Mouse (Mus musculus): ENCODE measurements at regions not wholly inside any gene's neighbourhood (a gene's known extent, or its start where the extent isn't known, plus 50 kb on each side); places are given as distances from the start of the nearest gene placed in this dataset.

GRCm38 (mm10) chr8:56724607-56725006, 173.7 kb downstream of the Fbxo8 start:
- DNase-seq (ENCODE audit: low spot score) (no peak), ATAC-seq (ENCODE audit: low read depth) (no peak)
- no peaks in the 10 kb centered on the region for H3K27me3 ChIP-seq (replicated peaks; ENCODE audit: control insufficient read depth, insufficient read depth, low read length)
- H3K4me2 ChIP-seq (ENCODE audit: low read depth, low read length) = no peak overlapping the region
- H3K9ac ChIP-seq (ENCODE audit: low read depth, low read length) = no peak overlapping the region
- H3K27ac ChIP-seq (replicated peaks; ENCODE audit: low read depth, low read length) = no peak overlapping the region
- 65% methylated on average over 2 of the region's 2 CpGs for WGBS
- H3K4me3 ChIP-seq (ENCODE audit: low read depth, low read length) = no peak overlapping the region
- H3K4me1 ChIP-seq (ENCODE audit: control insufficient read depth, insufficient read depth, low read length) = no peaks in the 10 kb centered on the region
- no peaks in the 10 kb centered on the region for H3K36me3 ChIP-seq (ENCODE audit: control insufficient read depth, insufficient read depth, low read length)
- H3K9me3 ChIP-seq (ENCODE audit: control insufficient read depth, low read length) = no peaks in the 10 kb centered on the region

GRCm38 (mm10) chr8:56733318-56733717, 182.4 kb downstream of the Fbxo8 start:
- no peak overlapping the region for H3K4me2 ChIP-seq (ENCODE audit: low read depth, low read length)
- DNase-seq (ENCODE audit: low spot score) = no peak
- WGBS = 69% methylated on average over 6 of the region's 6 CpGs

GRCm38 (mm10) chr8:56735021-56735420, 184.1 kb downstream of the Fbxo8 start:
- ATAC-seq (ENCODE audit: low read depth) (no peak), DNase-seq (ENCODE audit: low spot score) (peak; percentile 3)
- Histone ChIP-seq H3K4me2 (ENCODE audit: low read depth, low read length) (no peak overlapping the region), H3K9me3 (ENCODE audit: control insufficient read depth, low read length) (no peaks in the 10 kb centered on the region), H3K27ac (replicated peaks; ENCODE audit: low read depth, low read length) (no peak overlapping the region), H3K36me3 (ENCODE audit: control insufficient read depth, insufficient read depth, low read length) (no peaks in the 10 kb centered on the region), H3K4me3 (ENCODE audit: low read depth, low read length) (no peak overlapping the region), H3K9ac (ENCODE audit: low read depth, low read length) (no peak overlapping the region), H3K27me3 (replicated peaks; ENCODE audit: control insufficient read depth, insufficient read depth, low read length) (no peaks in the 10 kb centered on the region), H3K4me1 (ENCODE audit: control insufficient read depth, insufficient read depth, low read length) (no peaks in the 10 kb centered on the region)
- WGBS = 58% methylated on average over 2 of the region's 2 CpGs

More at GRCm38 (mm10) chr8:56733318-56733717, 182.4 kb downstream of the Fbxo8 start:
- ATAC-seq (ENCODE audit: low read depth) = no peak
- H3K9me3 ChIP-seq (ENCODE audit: control insufficient read depth, low read length) = no peaks in the 10 kb centered on the region
- no peak overlapping the region for H3K27ac ChIP-seq (replicated peaks; ENCODE audit: low read depth, low read length)
- H3K27me3 ChIP-seq (replicated peaks; ENCODE audit: control insufficient read depth, insufficient read depth, low read length) = no peaks in the 10 kb centered on the region
- no peaks in the 10 kb centered on the region for H3K36me3 ChIP-seq (ENCODE audit: control insufficient read depth, insufficient read depth, low read length)
- H3K4me1 ChIP-seq (ENCODE audit: control insufficient read depth, insufficient read depth, low read length) = no peaks in the 10 kb centered on the region
- H3K9ac ChIP-seq (ENCODE audit: low read depth, low read length) = no peak overlapping the region
- no peak overlapping the region for H3K4me3 ChIP-seq (ENCODE audit: low read depth, low read length)

GRCm38 (mm10) chr8:56767034-56767433, 216.1 kb downstream of the Fbxo8 start:
- Histone ChIP-seq H3K27me3 (replicated peaks; ENCODE audit: control insufficient read depth, insufficient read depth, low read length) (no peaks in the 10 kb centered on the region), H3K4me2 (ENCODE audit: low read depth, low read length) (no peak overlapping the region), H3K9ac (ENCODE audit: low read depth, low read length) (no peak overlapping the region), H3K4me3 (ENCODE audit: low read depth, low read length) (no peak overlapping the region), H3K9me3 (ENCODE audit: control insufficient read depth, low read length) (no peaks in the 10 kb centered on the region), H3K27ac (replicated peaks; ENCODE audit: low read depth, low read length) (no peak overlapping the region), H3K4me1 (ENCODE audit: control insufficient read depth, insufficient read depth, low read length) (no peaks in the 10 kb centered on the region), H3K36me3 (ENCODE audit: control insufficient read depth, insufficient read depth, low read length) (no peaks in the 10 kb centered on the region)
- no peak for ATAC-seq (ENCODE audit: low read depth)
- no peak for DNase-seq (ENCODE audit: low spot score)
- 68% methylated on average over 5 of the region's 5 CpGs for WGBS

GRCm38 (mm10) chr8:56784441-56784840, 233.6 kb downstream of the Fbxo8 start:
- Histone ChIP-seq H3K9me3 (ENCODE audit: control insufficient read depth, low read length) (no peaks in the 10 kb centered on the region), H3K4me3 (ENCODE audit: low read depth, low read length) (no peak overlapping the region), H3K27me3 (replicated peaks; ENCODE audit: control insufficient read depth, insufficient read depth, low read length) (no peaks in the 10 kb centered on the region), H3K4me1 (ENCODE audit: control insufficient read depth, insufficient read depth, low read length) (no peaks in the 10 kb centered on the region), H3K9ac (ENCODE audit: low read depth, low read length) (no peak overlapping the region), H3K27ac (replicated peaks; ENCODE audit: low read depth, low read length) (no peak overlapping the region), H3K4me2 (ENCODE audit: low read depth, low read length) (no peak overlapping the region), H3K36me3 (ENCODE audit: control insufficient read depth, insufficient read depth, low read length) (no peaks in the 10 kb centered on the region)
- 53% methylated on average over 2 of the region's 2 CpGs for WGBS
- DNase-seq (ENCODE audit: low spot score) (no peak), ATAC-seq (ENCODE audit: low read depth) (no peak)

GRCm38 (mm10) chr8:56789549-56790270, 238.8 kb downstream of the Fbxo8 start:
- Histone ChIP-seq H3K4me3 (ENCODE audit: low read depth, low read length) (no peak overlapping the region), H3K27ac (replicated peaks; ENCODE audit: low read depth, low read length) (no peak overlapping the region), H3K9me3 (ENCODE audit: control insufficient read depth, low read length) (no peaks in the 10 kb centered on the region), H3K36me3 (ENCODE audit: control insufficient read depth, insufficient read depth, low read length) (no peaks in the 10 kb centered on the region), H3K27me3 (replicated peaks; ENCODE audit: control insufficient read depth, insufficient read depth, low read length) (no peaks in the 10 kb centered on the region), H3K9ac (ENCODE audit: low read depth, low read length) (no peak overlapping the region), H3K4me2 (ENCODE audit: low read depth, low read length) (no peak overlapping the region), H3K4me1 (ENCODE audit: control insufficient read depth, insufficient read depth, low read length) (no peaks in the 10 kb centered on the region)
- WGBS = 93% methylated on average over 2 of the region's 2 CpGs
- no peak for DNase-seq (ENCODE audit: low spot score)
- ATAC-seq (ENCODE audit: low read depth) = no peak

- no peaks in the 10 kb centered on the region for H3K4me1 ChIP-seq (ENCODE audit: control insufficient read depth, insufficient read depth, low read length)
- peak; percentile 5 for DNase-seq (ENCODE audit: low spot score)
- H3K9ac ChIP-seq (ENCODE audit: low read depth, low read length) = no peak overlapping the region
- no peak overlapping the region for H3K4me3 ChIP-seq (ENCODE audit: low read depth, low read length)
- no peaks in the 10 kb centered on the region for H3K9me3 ChIP-seq (ENCODE audit: control insufficient read depth, low read length)
- no peak overlapping the region for H3K4me2 ChIP-seq (ENCODE audit: low read depth, low read length)
- H3K27me3 ChIP-seq (replicated peaks; ENCODE audit: control insufficient read depth, insufficient read depth, low read length) = no peaks in the 10 kb centered on the region
- no peaks in the 10 kb centered on the region for H3K36me3 ChIP-seq (ENCODE audit: control insufficient read depth, insufficient read depth, low read length)
- no peak for ATAC-seq (ENCODE audit: low read depth)
- WGBS = 73% methylated on average over 5 of the region's 5 CpGs
- no peak overlapping the region for H3K27ac ChIP-seq (replicated peaks; ENCODE audit: low read depth, low read length)
Observed at GRCm38 (mm10) chr8:56832651-56833050, 281.8 kb downstream of the Fbxo8 start.

- no peak overlapping the region for H3K27ac ChIP-seq (replicated peaks; ENCODE audit: low read depth, low read length)
- no peak overlapping the region for H3K9ac ChIP-seq (ENCODE audit: low read depth, low read length)
- H3K4me3 ChIP-seq (ENCODE audit: low read depth, low read length) = no peak overlapping the region
- no peaks in the 10 kb centered on the region for H3K36me3 ChIP-seq (ENCODE audit: control insufficient read depth, insufficient read depth, low read length)
- no peaks in the 10 kb centered on the region for H3K4me1 ChIP-seq (ENCODE audit: control insufficient read depth, insufficient read depth, low read length)
- WGBS = 44% methylated on average over 4 of the region's 4 CpGs
- no peaks in the 10 kb centered on the region for H3K9me3 ChIP-seq (ENCODE audit: control insufficient read depth, low read length)
- DNase-seq (ENCODE audit: low spot score) (no peak), ATAC-seq (ENCODE audit: low read depth) (no peak)
- H3K27me3 ChIP-seq (replicated peaks; ENCODE audit: control insufficient read depth, insufficient read depth, low read length) = no peaks in the 10 kb centered on the region
- H3K4me2 ChIP-seq (ENCODE audit: low read depth, low read length) = no peak overlapping the region
Observed at GRCm38 (mm10) chr8:56833129-56833528, 282.2 kb downstream of the Fbxo8 start.

- no peaks in the 10 kb centered on the region for H3K9me3 ChIP-seq (ENCODE audit: control insufficient read depth, low read length)
- H3K4me3 ChIP-seq (ENCODE audit: low read depth, low read length) = no peak overlapping the region
- no peaks in the 10 kb centered on the region for H3K36me3 ChIP-seq (ENCODE audit: control insufficient read depth, insufficient read depth, low read length)
- DNase-seq (ENCODE audit: low spot score) (no peak), ATAC-seq (ENCODE audit: low read depth) (no peak)
- no peaks in the 10 kb centered on the region for H3K4me1 ChIP-seq (ENCODE audit: control insufficient read depth, insufficient read depth, low read length)
- no peak overlapping the region for H3K9ac ChIP-seq (ENCODE audit: low read depth, low read length)
- no peaks in the 10 kb centered on the region for H3K27me3 ChIP-seq (replicated peaks; ENCODE audit: control insufficient read depth, insufficient read depth, low read length)
- no peak overlapping the region for H3K4me2 ChIP-seq (ENCODE audit: low read depth, low read length)
- H3K27ac ChIP-seq (replicated peaks; ENCODE audit: low read depth, low read length) = no peak overlapping the region
- WGBS = 56% methylated on average over 8 of the region's 8 CpGs
Observed at GRCm38 (mm10) chr8:56883449-56883848, 332.6 kb downstream of the Fbxo8 start.

All from embryonic facial prominence, embryonic 14.5 days (tissue).